Mouse (Mus musculus) thymus, postnatal 14 days (tissue): ENCODE data around the gene Tnfaip2.
A peak's percentile ranks its signal among the peaks of the same experiment; 100 is the strongest.

Experiments used
- DNase-seq: peaks from one replicate; pipeline ENCODE4 v3.0.0; 2021

Gene Tnfaip2

GRCm38 (mm10) chr12:111428961-111429911, 13.0 kb upstream of the Tnfaip2 start:
- no peak for DNase-seq

GRCm38 (mm10) chr12:111430049-111430867, 12.0 kb upstream of the Tnfaip2 start:
- no peak for DNase-seq

GRCm38 (mm10) chr12:111430868-111431817, 11.1 kb upstream of the Tnfaip2 start:
- DNase-seq: no peak

- no peak for DNase-seq
Observed at GRCm38 (mm10) chr12:111432097-111432496, 10.2 kb upstream of the Tnfaip2 start.

DNA sequence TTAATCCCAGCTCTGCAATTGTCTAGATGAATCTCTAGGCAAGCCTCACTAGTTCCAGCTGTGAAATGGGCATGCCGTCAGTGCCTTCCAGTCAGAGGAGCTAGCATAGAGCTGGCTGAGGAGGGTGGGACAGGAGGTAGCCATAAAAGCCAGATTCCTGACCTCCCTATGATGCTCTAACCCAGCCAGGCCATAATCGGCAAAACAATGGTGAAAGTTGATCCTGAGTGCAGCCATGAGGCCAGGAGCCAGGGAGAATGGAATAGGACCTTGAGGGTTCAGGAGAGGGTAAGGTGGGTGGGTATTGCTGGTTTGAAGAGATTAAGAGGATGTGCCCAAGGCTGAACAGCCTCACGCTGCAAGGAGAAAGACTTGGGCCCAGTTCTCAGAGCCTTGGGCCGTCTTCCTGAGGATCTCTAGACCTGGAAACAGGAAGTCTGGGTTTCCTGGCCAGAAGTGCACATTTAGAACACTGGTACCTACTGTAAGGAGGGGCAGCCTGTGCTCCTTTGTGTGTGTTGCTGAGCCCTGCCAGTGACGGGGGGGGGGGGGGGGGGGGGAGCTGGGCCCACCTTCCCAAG, 9.4 kb upstream of the Tnfaip2 start:
- no peak for DNase-seq

- DNase-seq: no peak
Observed at GRCm38 (mm10) chr12:111434164-111434744, 8.0 kb upstream of the Tnfaip2 start.

GRCm38 (mm10) chr12:111434745-111435327, 7.4 kb upstream of the Tnfaip2 start:
- DNase-seq: no peak

DNA sequence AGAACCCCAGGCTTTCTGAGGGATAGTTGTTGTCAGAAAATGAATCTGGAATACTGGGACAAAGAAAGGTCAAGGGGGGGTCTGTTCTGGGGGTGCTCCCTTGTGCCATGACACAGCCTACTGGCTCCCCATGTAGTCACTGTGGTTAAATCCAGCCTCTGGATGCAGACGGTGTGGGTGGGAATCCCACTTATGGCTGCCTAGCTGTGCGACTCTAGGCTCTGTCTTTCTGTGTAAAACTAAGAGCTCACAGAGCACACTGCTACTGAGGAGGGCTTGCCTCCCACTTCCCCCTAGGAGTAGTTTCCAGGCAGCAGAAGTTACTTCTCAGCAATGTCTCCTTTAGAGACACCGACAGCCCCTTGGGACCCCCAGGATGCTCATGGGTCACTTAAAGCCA, 6.1 kb upstream of the Tnfaip2 start:
- no peak for DNase-seq

DNA sequence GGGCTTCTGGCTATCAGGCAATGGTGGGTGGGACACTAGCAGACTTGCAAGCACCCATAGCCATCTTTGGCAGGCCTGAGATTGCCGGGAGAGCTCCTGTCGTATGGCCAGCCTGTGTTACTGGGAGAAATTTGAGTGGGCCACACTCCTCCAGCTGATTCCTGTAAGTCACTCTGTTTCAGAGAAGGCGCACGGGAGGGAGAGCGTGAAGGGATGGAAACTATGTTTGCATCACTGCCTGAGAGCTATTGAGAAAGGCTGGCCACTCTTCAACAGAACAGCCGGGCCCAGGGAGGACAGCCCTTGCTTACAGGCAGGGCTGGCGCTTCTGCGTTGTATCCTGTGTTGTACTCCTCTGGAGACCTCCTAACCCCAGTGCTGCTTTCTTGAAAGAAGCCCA, 5.6 kb upstream of the Tnfaip2 start:
- DNase-seq: no peak

GRCm38 (mm10) chr12:111437222-111437900, 4.9 kb upstream of the Tnfaip2 start:
- no peak for DNase-seq

- no peak for DNase-seq
Observed at GRCm38 (mm10) chr12:111438850-111439249, 3.4 kb upstream of the Tnfaip2 start.

GRCm38 (mm10) chr12:111440701-111441373, 1.4 kb upstream of the Tnfaip2 start:
- no peak for DNase-seq

GRCm38 (mm10) chr12:111441523-111441922, 746 bp upstream of the Tnfaip2 start:
- no peak for DNase-seq

DNA sequence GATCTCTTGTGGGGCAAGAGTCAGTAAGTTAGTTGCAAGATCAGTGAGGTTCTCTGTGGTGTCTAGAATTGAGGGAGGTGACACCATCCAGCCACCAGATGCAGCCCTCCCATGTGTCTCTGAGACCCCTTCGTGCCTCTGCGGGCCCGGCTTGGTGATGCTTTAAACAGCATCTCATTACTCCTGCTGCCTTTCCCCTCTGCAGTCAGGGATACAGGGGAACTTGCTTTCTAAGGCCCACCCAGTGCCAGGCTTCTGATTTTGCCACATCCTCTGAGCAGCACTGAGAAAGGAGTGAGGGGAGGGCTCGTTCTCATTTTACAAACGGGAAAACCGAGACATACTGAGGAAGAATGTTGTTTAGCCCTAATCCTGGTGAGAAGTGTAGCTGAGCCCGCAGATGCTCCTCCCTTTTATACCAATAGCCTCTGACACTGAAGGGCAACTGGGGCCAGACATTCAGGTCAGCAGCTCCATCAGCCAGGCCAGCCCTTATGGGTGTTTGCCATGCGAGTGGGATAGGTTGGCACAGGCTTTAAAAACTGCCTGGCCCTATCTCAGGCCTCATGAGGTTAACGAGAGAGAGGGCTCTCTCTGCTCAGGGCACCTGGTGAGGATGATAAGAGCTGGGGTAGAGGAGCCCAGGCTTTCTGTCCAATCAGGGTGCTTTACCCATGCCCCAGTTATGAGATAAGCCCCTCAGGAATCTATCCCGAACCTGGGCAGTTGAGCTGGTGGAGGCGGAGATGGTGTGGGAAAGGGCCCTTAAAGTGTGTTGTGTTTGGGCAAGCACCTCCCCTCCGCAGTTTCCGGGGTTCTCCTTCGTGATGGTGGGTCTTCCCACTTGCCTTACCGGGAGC, 972 bp downstream of the Tnfaip2 start:
- no peak for DNase-seq

DNA sequence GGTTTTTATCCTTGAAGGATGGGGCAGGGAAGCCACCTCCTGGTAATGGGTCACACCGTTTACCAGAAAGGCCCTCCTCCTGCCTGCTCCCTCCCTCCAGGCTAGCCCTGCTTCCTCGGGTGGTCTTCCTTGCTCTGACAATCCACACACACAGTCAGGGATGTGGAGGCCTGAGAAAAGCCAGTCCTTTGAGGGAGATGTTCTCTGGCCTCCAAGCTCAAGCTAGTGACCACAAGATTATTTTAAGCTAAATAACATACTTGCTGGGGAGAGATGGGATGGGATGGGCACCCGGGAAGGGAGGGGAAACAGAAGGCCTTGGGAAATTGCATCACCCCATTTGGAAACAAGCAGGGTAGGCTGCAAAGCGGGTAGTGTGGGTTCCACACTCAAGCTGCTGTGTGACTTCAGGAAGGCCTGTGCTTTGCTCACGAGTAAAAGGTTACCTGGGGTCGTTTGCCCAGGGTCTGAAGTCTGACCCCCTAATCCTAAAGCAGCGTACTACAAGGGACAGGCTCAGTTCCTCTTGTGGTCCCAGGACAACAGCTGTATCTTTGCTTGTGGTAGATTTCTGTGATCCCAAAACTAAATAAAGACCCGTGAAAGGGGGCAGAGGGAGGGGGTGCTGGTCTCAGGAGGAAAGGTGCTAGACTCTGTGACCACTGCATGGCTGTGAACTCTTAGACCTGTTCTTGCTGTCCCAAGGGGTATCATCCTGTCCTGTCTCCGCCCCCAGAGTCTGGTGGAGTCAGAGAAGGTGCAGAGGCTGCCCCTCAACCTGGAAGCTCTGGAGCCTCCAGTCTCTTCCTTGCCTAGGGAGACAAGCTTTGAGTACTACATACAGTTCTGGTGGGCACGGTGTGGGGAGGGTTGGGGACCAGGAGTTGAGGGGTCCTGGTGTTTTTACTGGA, 1.9 kb downstream of the Tnfaip2 start:
- DNase-seq: no peak

GRCm38 (mm10) chr12:111445161-111445889, 3.1 kb downstream of the Tnfaip2 start:
- DNase-seq: peak; percentile 10

- no peak for DNase-seq
Observed at GRCm38 (mm10) chr12:111445890-111446613, 3.8 kb downstream of the Tnfaip2 start.
